In the genomic region with DNA sequence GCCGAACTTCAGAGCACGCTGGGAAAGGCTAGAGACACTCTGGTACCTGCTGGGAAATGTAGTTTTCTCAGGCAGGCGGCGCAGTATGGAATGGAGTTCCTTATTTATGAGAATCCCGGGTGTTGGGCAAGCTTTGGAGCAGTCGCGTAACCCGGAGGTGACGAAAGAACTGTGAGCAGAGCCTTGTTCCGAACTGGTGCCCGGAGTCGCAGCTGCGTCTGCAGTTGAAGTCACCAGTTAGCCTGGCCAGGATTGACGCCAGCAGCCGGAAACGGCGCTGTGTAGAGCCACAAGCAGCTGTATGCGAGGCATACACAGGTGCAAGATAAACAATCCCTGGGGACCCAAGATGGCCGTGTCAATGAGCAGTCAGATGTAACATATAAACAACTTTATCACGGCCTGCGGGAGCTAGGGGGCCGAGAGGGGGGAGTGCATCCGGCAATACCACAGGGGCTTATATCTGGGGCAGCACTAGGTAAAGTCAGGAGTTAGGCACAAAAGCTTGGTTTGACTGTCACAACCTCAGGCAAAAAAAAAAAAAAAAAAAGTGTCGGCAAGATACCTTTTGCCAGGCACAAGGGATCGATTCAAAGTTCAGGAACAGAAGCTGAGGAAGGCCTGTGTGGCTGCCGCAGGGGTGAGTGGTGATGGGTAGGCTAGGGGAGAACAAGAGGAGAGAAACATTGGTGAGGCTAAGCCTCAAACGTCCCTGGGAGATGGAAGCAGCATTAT, we compare ENCODE assay signal across 8 mouse cellular contexts. TPM values are rescaled to one million over a fixed set of nuclear protein-coding genes. Genes with fewer than 3 reads are reported as not detected.
DNase-seq lines count a peak whose midpoint lies in the region; ATAC-seq and TF ChIP-seq lines count a peak whose summit lies in the region.

Neil1 (minus strand) TSS at position 162 of the 735 bp plus-strand sequence.

- WGBS in cerebellum, adult 2 months: under 1% methylated on average over 27 of the region's 27 CpGs
- under 1% methylated on average over 27 of the region's 27 CpGs for WGBS in forebrain, embryonic 16.5 days
- WGBS in neural tube, embryonic 14.5 days: under 1% methylated on average over 27 of the region's 27 CpGs

- peak within 1 kb of the TSS; percentile 93 for H3K27ac ChIP-seq in cerebellum, adult 2 months (ENCODE audit: insufficient read depth, low read length)
- peak within 1 kb of the TSS; percentile 65 for H3K27ac ChIP-seq in forebrain, embryonic 16.5 days (ENCODE audit: low read length)
- H3K27ac ChIP-seq in neural tube, embryonic 14.5 days (ENCODE audit: low read depth, low read length): peak within 1 kb of the TSS; percentile 90
- H3K27ac ChIP-seq in testis, adult 2 months (ENCODE audit: control insufficient read depth, insufficient read depth, low read depth, low read length): peak within 1 kb of the TSS; percentile 63

- peaks cover 9% of the 10 kb centered on the region; the same call in 1 of the 2 replicates for H3K4me1 ChIP-seq in cerebellum, adult 2 months (ENCODE audit: control insufficient read depth, insufficient read depth, low read length)
- peaks cover 16% of the 10 kb centered on the region for H3K4me1 ChIP-seq in forebrain, embryonic 16.5 days (replicated peaks; ENCODE audit: control insufficient read depth, insufficient read depth, low read length)
- peaks cover 14% of the 10 kb centered on the region for H3K4me1 ChIP-seq in neural tube, embryonic 14.5 days (ENCODE audit: control insufficient read depth, insufficient read depth, low read length)
- H3K4me1 ChIP-seq in testis, adult 2 months (ENCODE audit: control insufficient read depth, insufficient read depth, low read length): peaks cover 3% of the 10 kb centered on the region

- peak within 1 kb of the TSS; percentile 74 for H3K9ac ChIP-seq in forebrain, embryonic 16.5 days (replicated peaks; ENCODE audit: low read depth, low read length)
- H3K9ac ChIP-seq in neural tube, embryonic 14.5 days (replicated peaks; ENCODE audit: low read depth, low read length): peak within 1 kb of the TSS; percentile 67

- peak; percentile 83; the same call in 1 of the 2 replicates for TF ChIP-seq POLR2A in cerebellum, adult 2 months (IDR thresholded peaks at IDR 0.05; ENCODE audit: borderline replicate concordance, insufficient read depth, low read length)
- 0 out of 2 replicates have a peak, but pooled peaks have one; percentile 42 for TF ChIP-seq POLR2A in testis, adult 2 months (IDR thresholded peaks at IDR 0.05; ENCODE audit: control insufficient read depth, low read depth, low read length)

- TF ChIP-seq CTCF in cerebellum, adult 2 months (IDR thresholded peaks at IDR 0.05; ENCODE audit: borderline replicate concordance, insufficient read depth, low read depth, low read length): no peak
- TF ChIP-seq CTCF in testis, adult 2 months (IDR thresholded peaks at IDR 0.05; ENCODE audit: control insufficient read depth, insufficient read depth, insufficient replicate concordance, low read depth, low read length): no peak

- DNase-seq in MEL-GATA-1-ER (ENCODE audit: extremely low read depth, low read depth): peak; percentile 88
- DNase-seq in cerebellum, adult 2 months: peak; percentile 90 to 94
- DNase-seq in heart, postnatal 36 days: peak; percentile 79 to 84
- peak; percentile 88 to 93 for DNase-seq in layer of hippocampus, adult 18-20 months (ENCODE audit: low spot score in 2 of 2)
- DNase-seq in lung, adult 18-20 months: peak; percentile 94 to 95

- no peaks in the 10 kb centered on the region for H3K36me3 ChIP-seq in forebrain, embryonic 16.5 days (ENCODE audit: control insufficient read depth, insufficient read depth)
- H3K36me3 ChIP-seq in neural tube, embryonic 14.5 days (ENCODE audit: control insufficient read depth, insufficient read depth, low read length): no peaks in the 10 kb centered on the region
- no peaks in the 10 kb centered on the region for H3K36me3 ChIP-seq in testis, adult 2 months (ENCODE audit: control insufficient read depth, insufficient read depth, low read length)

- peak within 1 kb of the TSS; percentile 68 for H3K4me3 ChIP-seq in cerebellum, adult 2 months (replicated peaks; ENCODE audit: insufficient read depth, low read depth, low read length)
- H3K4me3 ChIP-seq in forebrain, embryonic 16.5 days (replicated peaks; ENCODE audit: low read length): peak within 1 kb of the TSS; percentile 54
- H3K4me3 ChIP-seq in neural tube, embryonic 14.5 days (ENCODE audit: low read depth, low read length): peak within 1 kb of the TSS; percentile 50
- H3K4me3 ChIP-seq in testis, adult 2 months (ENCODE audit: control insufficient read depth, low read depth, low read length): peak within 1 kb of the TSS; percentile 76

- ATAC-seq in forebrain, embryonic 16.5 days: peak; percentile 97
- peak; percentile 94 for ATAC-seq in neural tube, embryonic 14.5 days (ENCODE audit: low read depth)

- peak within 1 kb of the TSS; percentile 83 for H3K4me2 ChIP-seq in forebrain, embryonic 16.5 days (ENCODE audit: low read length)
- H3K4me2 ChIP-seq in neural tube, embryonic 14.5 days (ENCODE audit: low read depth, low read length): peak within 1 kb of the TSS; percentile 80

- H3K9me3 ChIP-seq in forebrain, embryonic 16.5 days (ENCODE audit: control insufficient read depth, low read length): no peaks in the 10 kb centered on the region
- H3K9me3 ChIP-seq in neural tube, embryonic 14.5 days (ENCODE audit: control insufficient read depth, low read length): no peaks in the 10 kb centered on the region

- no peaks in the 10 kb centered on the region for H3K27me3 ChIP-seq in cerebellum, adult 2 months (ENCODE audit: control insufficient read depth, insufficient read depth, low read length)
- no peaks in the 10 kb centered on the region for H3K27me3 ChIP-seq in forebrain, embryonic 16.5 days (replicated peaks; ENCODE audit: control insufficient read depth, insufficient read depth, low read length)
- H3K27me3 ChIP-seq in neural tube, embryonic 14.5 days (ENCODE audit: control insufficient read depth, insufficient read depth, low read length): no peaks in the 10 kb centered on the region
- H3K27me3 ChIP-seq in testis, adult 2 months (ENCODE audit: control insufficient read depth, insufficient read depth, low read length): no peaks in the 10 kb centered on the region

- intact Hi-C loops in heart, postnatal 36 days (cut with DNase I): loop anchor here (5.0 kb wide), 1 partner anchor 289 kb away; no protein-coding TSS in a partner anchor

RNA-seq across cellular contexts. Expression of gene Neil1, which starts in this region (rescaled TPM):
- 15.2 and 15.7 TPM in 2 replicates for polyA plus RNA-seq in cerebellum, adult 2 months (2012; rRNA removed)
- 7.5 and 10.6 TPM in 2 replicates for polyA plus RNA-seq in forebrain, embryonic 16.5 days (2015; fragmentation: Nextera tagmentation; extraction: Ambion mirVana)
- 1 to 10 TPM; 5.5 to 6.5 TPM for total RNA-seq in heart, postnatal 36 days (2021)
- total RNA-seq in layer of hippocampus, adult 18-20 months (2021): 1 to 10 TPM; 6.4 to 7.8 TPM
- polyA plus RNA-seq in neural tube, embryonic 14.5 days (2014; fragmentation: Nextera tagmentation; extraction: Ambion mirVana): 6.6 and 7.7 TPM in 2 replicates
- polyA plus RNA-seq in testis, adult 2 months (2012; rRNA removed): 0.54 and 0.57 TPM in 2 replicates

Comparison
In these comparisons a context has a peak if more than half of its experiments do, and no peak if none do; other contexts are left out.
1. Peak in every context shown above with its lines: DNase-seq, ATAC-seq, H3K4me3 ChIP-seq and H3K27ac ChIP-seq.